Mouse (Mus musculus) CH12.LX (cell line): ENCODE results near the gene Fam160a1. TPM values are rescaled to one million over a fixed set of nuclear protein-coding genes. Genes with fewer than 3 reads are reported as not detected.

Experiments
- DNase-seq: peaks from one replicate; pipeline ENCODE4 v3.0.0-alpha.2; 2013; ENCODE audit errors: extremely low read depth
- H3K27ac ChIP-seq: 2 replicates; pipeline ENCODE4 v1.5.1; 2012; ENCODE audit warnings: low read depth, mild to moderate bottlenecking, control low read depth, moderate library complexity; ENCODE audit not compliant: insufficient read depth
- H3K27me3 ChIP-seq: replicated peaks from 2 replicates; pipeline ENCODE3; 2012; ENCODE audit warnings: inconsistent platforms
- H3K36me3 ChIP-seq, 2 experiments: replicated peaks in 1 of 2; 2 replicates each; pipeline versions ENCODE3 to v1.6.1; 2012; ENCODE audit warnings: inconsistent platforms in 1 of 2, low read length in 1 of 2, mild to moderate bottlenecking in 1 of 2, mixed read lengths in 1 of 2, moderate library complexity in 1 of 2; ENCODE audit not compliant: control insufficient read depth in 1 of 2, insufficient read depth in 1 of 2
- H3K4me1 ChIP-seq, 2 experiments: 2 replicates each; pipeline ENCODE4 v1.6.1; 2012; ENCODE audit warnings: inconsistent platforms in 1 of 2, moderate library complexity in 1 of 2; ENCODE audit not compliant: insufficient read depth in 2 of 2, control insufficient read depth in 1 of 2
- H3K4me2 ChIP-seq: 2 replicates; pipeline ENCODE4 v1.6.1; 2012; ENCODE audit warnings: low read depth, mild to moderate bottlenecking, control low read depth; ENCODE audit not compliant: poor library complexity, insufficient read depth, severe bottlenecking
- H3K4me3 ChIP-seq, 3 experiments: fragments of 150-350 bp in 1 of 3; sonication (generic) in 1 of 3; replicated peaks in 1 of 3; 2 replicates each; pipeline versions ENCODE3 to v1.5.1; 2011 to 2012; ENCODE audit warnings: low read depth in 2 of 3, low read length in 2 of 3, mild to moderate bottlenecking in 2 of 3, moderate library complexity in 2 of 3, control low read depth in 1 of 3, improper control_type of control experiment in 1 of 3, inconsistent platforms in 1 of 3, mixed read lengths in 1 of 3; ENCODE audit not compliant: poor library complexity in 1 of 3
- H3K79me2 ChIP-seq: replicated peaks from 2 replicates; pipeline ENCODE4 v1.6.1; 2012; ENCODE audit warnings: mild to moderate bottlenecking, moderate library complexity; ENCODE audit not compliant: control insufficient read depth, poor library complexity, insufficient read depth, severe bottlenecking; ENCODE audit errors: extremely low read depth
- H3K9ac ChIP-seq: 2 replicates; pipeline ENCODE4 v1.6.1; 2012; ENCODE audit warnings: low read depth, mild to moderate bottlenecking, control low read depth, moderate library complexity; ENCODE audit not compliant: insufficient read depth
- H3K9me3 ChIP-seq: replicated peaks from 2 replicates; pipeline ENCODE3; 2012; ENCODE audit warnings: low read length, inconsistent platforms, mixed read lengths
- BHLHE40 ChIP-seq: IDR thresholded peaks from 2 replicates; pipeline ENCODE4 v1.6.1; 2011; ENCODE audit warnings: mild to moderate bottlenecking, low read depth, low read length, improper control_type of control experiment
- CTCF ChIP-seq, 2 experiments: IDR thresholded peaks in 1 of 2; conservative IDR thresholded peaks in 1 of 2; 2 replicates each; pipeline ENCODE4 v1.5.1; 2011 to 2012; ENCODE audit warnings: low read depth in 2 of 2, low read length in 2 of 2, improper control_type of control experiment in 1 of 2, inconsistent platforms in 1 of 2, mild to moderate bottlenecking in 1 of 2, moderate library complexity in 1 of 2
- EP300 ChIP-seq: IDR thresholded peaks from 2 replicates; pipeline ENCODE4 v1.6.1; 2011; ENCODE audit warnings: low read length, improper control_type of control experiment
- ETS1 ChIP-seq: conservative IDR thresholded peaks from 2 replicates; pipeline ENCODE4 v1.6.1; 2012; ENCODE audit warnings: low read depth, mild to moderate bottlenecking, inconsistent platforms, low read length, improper control_type of control experiment, moderate library complexity
- GABPA ChIP-seq: IDR thresholded peaks from 2 replicates; pipeline ENCODE4 v1.6.1; 2012; ENCODE audit warnings: low read depth, low read length, improper control_type of control experiment, inconsistent platforms; ENCODE audit not compliant: insufficient replicate concordance
- JUND ChIP-seq: conservative IDR thresholded peaks from 2 replicates; pipeline ENCODE4 v1.6.1; 2011; ENCODE audit warnings: low read depth, low read length, improper control_type of control experiment
- KAT2A ChIP-seq: IDR thresholded peaks from 2 replicates; pipeline ENCODE4 v1.6.1; 2012; ENCODE audit warnings: low read length, improper control_type of control experiment, inconsistent platforms; ENCODE audit not compliant: insufficient replicate concordance
- NRF1 ChIP-seq: IDR thresholded peaks from 2 replicates; pipeline ENCODE4 v1.6.1; 2014; ENCODE audit warnings: low read depth, mild to moderate bottlenecking, inconsistent platforms, low read length, improper control_type of control experiment, moderate library complexity
- POLR2A ChIP-seq: IDR thresholded peaks from 2 replicates; pipeline ENCODE4 v1.6.1; 2011; ENCODE audit warnings: low read depth, mild to moderate bottlenecking, improper control_type of control experiment, low read length
- RAD21 ChIP-seq: IDR thresholded peaks from 2 replicates; pipeline ENCODE4 v1.6.1; 2011; ENCODE audit warnings: low read depth, mild to moderate bottlenecking, low read length, improper control_type of control experiment, moderate library complexity
- SIN3A ChIP-seq: IDR thresholded peaks from 2 replicates; pipeline ENCODE4 v1.6.1; 2012; ENCODE audit warnings: low read length, improper control_type of control experiment, inconsistent platforms
- SMC3 ChIP-seq: IDR thresholded peaks from 2 replicates; pipeline ENCODE4 v1.6.1; 2011; ENCODE audit warnings: low read depth, low read length, improper control_type of control experiment
- TBP ChIP-seq: conservative IDR thresholded peaks from 2 replicates; pipeline ENCODE4 v1.6.1; 2011; ENCODE audit warnings: low read depth, low read length, improper control_type of control experiment
- USF1 ChIP-seq: IDR thresholded peaks from 2 replicates; pipeline ENCODE4 v1.6.1; 2014; ENCODE audit warnings: low read depth, mild to moderate bottlenecking, inconsistent platforms, low read length, improper control_type of control experiment
- USF2 ChIP-seq: conservative IDR thresholded peaks from 2 replicates; pipeline ENCODE4 v1.6.1; 2011; ENCODE audit warnings: low read depth, low read length, improper control_type of control experiment
- ZKSCAN1 ChIP-seq: IDR thresholded peaks from 2 replicates; pipeline ENCODE4 v1.6.1; 2012; ENCODE audit warnings: low read depth, inconsistent platforms, low read length, improper control_type of control experiment, borderline replicate concordance
- dilution Hi-C: fragments of 300-500 bp; cut with MboI; formaldehyde crosslinking; loops from 2 replicates; pipeline ENCODE4 v1.14.3; 2020; ENCODE audit warnings: low sequenced_read_pairs; ENCODE audit not compliant: extremely low pct_unique_long_range_greater_than_20kb, extremely low pct_ligation_motif_present
- in situ Hi-C: fragments of 300-500 bp; cut with MboI; formaldehyde crosslinking; loops from 3 replicates; pipeline ENCODE4 v1.14.3; 2019; ENCODE audit warnings: low sequenced_read_pairs, low pct_ligation_motif_present, low pct_unique_long_range_greater_than_20kb, mixed read lengths
- polyA plus RNA-seq: library from polyadenylated mRNA; unstranded; fragments of >175 nt; gene quantifications from 2 replicates; pipeline ENCODE4 v1.2.1, GENCODE M21; 2012; ENCODE audit warnings: low read depth; ENCODE audit not compliant: insufficient read length
- total RNA-seq, 2 experiments: library from RNA; depleted of rRNA; stranded (reverse); fragments of 300-350 nt in 1 of 2; fragments of >200 nt in 1 of 2; gene quantifications; 2 replicates each; pipeline ENCODE4 v1.2.3; 2012 to 2014

The Fam160a1 gene
- total and polyA plus RNA-seq, 3 experiments: 0.17 to 0.41 (median 0.20) TPM

DNA sequence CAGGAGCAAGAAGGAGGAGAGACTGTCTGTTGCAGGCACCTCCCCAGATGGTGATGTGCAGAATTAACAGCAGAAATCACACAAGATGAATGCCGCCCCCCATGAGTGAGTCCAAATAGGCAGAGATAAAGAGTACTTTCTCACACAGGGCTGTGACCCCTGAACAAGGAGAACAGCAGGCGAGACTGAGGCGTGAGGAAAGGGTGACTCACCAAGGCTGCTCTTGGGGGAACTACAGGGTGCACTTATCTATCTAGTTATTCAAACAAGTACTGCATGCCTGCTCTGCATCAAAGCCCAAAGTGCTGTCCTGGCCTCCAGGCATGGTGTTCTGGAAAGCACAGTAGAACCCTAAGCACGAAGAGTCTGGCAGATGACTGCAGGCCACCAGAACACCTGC, 43.2 kb downstream of the Fam160a1 start:
- in situ Hi-C loops: no loop called here
- peak; percentile 6 for DNase-seq
- dilution Hi-C loops: no loop called here

DNA sequence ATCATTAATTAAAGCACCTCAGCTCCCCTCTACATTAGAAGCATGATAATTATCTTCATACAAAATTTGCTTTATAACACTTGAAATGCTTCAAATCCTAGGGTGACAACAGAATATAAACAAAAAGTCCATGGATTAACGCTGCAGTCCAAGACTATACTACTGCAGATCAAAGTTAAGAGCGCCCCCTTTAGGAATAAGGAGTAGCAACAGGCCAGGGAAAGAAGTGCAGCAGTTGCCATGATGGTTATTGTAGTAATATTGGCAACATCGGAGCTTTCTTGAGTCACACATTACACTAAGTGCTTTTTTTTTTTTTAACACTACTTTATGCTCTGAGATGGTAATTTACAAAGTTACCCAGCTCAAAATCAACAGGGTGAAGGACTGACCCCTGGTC, 43.7 kb downstream of the Fam160a1 start:
- dilution Hi-C loops: no loop called here
- H3K36me3 ChIP-seq: no peaks in the 10 kb centered on the region
- in situ Hi-C loops: no loop called here
- H3K27ac ChIP-seq: no peak overlapping the region
- no peaks in the 10 kb centered on the region for H3K27me3 ChIP-seq
- H3K9me3 ChIP-seq: no peaks in the 10 kb centered on the region
- no peak overlapping the region for H3K4me2 ChIP-seq
- no peak overlapping the region for H3K9ac ChIP-seq
- no peaks in the 10 kb centered on the region for H3K79me2 ChIP-seq
- TF ChIP-seq NRF1: no peak
- no peak for TF ChIP-seq BHLHE40
- TF ChIP-seq CTCF (conservative IDR thresholded peaks at IDR 0.05 in 1 of 2, IDR thresholded peaks at IDR 0.05 in 1 of 2; ENCODE audit: low read depth in 2 of 2, low read length in 2 of 2): peak in 1 of 2 experiments; percentile 56; a peak in 3 of 4 replicates
- TF ChIP-seq RAD21: peak; percentile 44
- peak; percentile 15 for DNase-seq
- no peak overlapping the region for H3K4me3 ChIP-seq
- H3K4me1 ChIP-seq: peaks cover 2 to 5% of the 10 kb centered on the region in 2 experiments; a peak in 2 of 4 replicates

More for the DNA sequence above, 43.2 kb downstream of the Fam160a1 start:
- H3K27me3 ChIP-seq: no peaks in the 10 kb centered on the region
- H3K27ac ChIP-seq: no peak overlapping the region
- peaks cover 2 to 5% of the 10 kb centered on the region in 2 experiments; a peak in 2 of 4 replicates for H3K4me1 ChIP-seq
- no peaks in the 10 kb centered on the region for H3K9me3 ChIP-seq
- H3K79me2 ChIP-seq: no peaks in the 10 kb centered on the region
- H3K4me3 ChIP-seq: no peak overlapping the region
- H3K4me2 ChIP-seq: no peak overlapping the region
- H3K9ac ChIP-seq: no peak overlapping the region
- H3K36me3 ChIP-seq: no peaks in the 10 kb centered on the region
- TF ChIP-seq EP300 (0 out of 2 replicates have a peak, but pooled peaks have one; percentile 32), TBP (no peak), USF1 (no peak), KAT2A (no peak), POLR2A (no peak), GABPA (no peak), USF2 (no peak), SMC3 (no peak), SIN3A (no peak), BHLHE40 (peak; percentile 68), ZKSCAN1 (no peak), JUND (no peak), RAD21 (no peak), ETS1 (no peak)
